8 mouse cellular contexts compared by ENCODE assay signal in genomic region chr1:185363526-185364182, GRCm38 (mm10). TPM values are rescaled to one million over a fixed set of nuclear protein-coding genes. Genes with fewer than 3 reads are reported as not detected.
DNase-seq lines count a peak whose midpoint lies in the region; ATAC-seq and TF ChIP-seq lines count a peak whose summit lies in the region.

No protein-coding gene starts in this region.

- no peak for TF ChIP-seq POLR2A in lung, adult 2 months (IDR thresholded peaks at IDR 0.05; ENCODE audit: borderline replicate concordance, extremely low read depth, low read depth, low read length)

- H3K4me1 ChIP-seq in forebrain, embryonic 15.5 days, result peaks cover 28% of the 10 kb centered on the region
- peaks cover 4% of the 10 kb centered on the region; the same call in 1 of the 2 replicates for H3K4me1 ChIP-seq in lung, adult 2 months (ENCODE audit: control insufficient read depth, insufficient read depth, low read length)
- peaks cover 34% of the 10 kb centered on the region for H3K4me1 ChIP-seq in neural tube, embryonic 15.5 days

- WGBS in forebrain, embryonic 15.5 days, result 4% methylated on average over 22 of the region's 22 CpGs
- 1% methylated on average over 22 of the region's 22 CpGs for WGBS in large intestine, adult 2 months
- WGBS in lung, adult 2 months, result under 1% methylated on average over 22 of the region's 22 CpGs
- 5% methylated on average over 22 of the region's 22 CpGs for WGBS in neural tube, embryonic 15.5 days

- peak; percentile 39; the same call in 1 of the 2 replicates for ATAC-seq in forebrain, embryonic 15.5 days (replicated peaks)
- peak; percentile 60 for ATAC-seq in neural tube, embryonic 15.5 days (ENCODE audit: low FRiP score)

- peak overlapping the region; percentile 93 for H3K27ac ChIP-seq in forebrain, embryonic 15.5 days (replicated peaks)
- peak overlapping the region; percentile 94 for H3K27ac ChIP-seq in neural tube, embryonic 15.5 days (replicated peaks)

- peak overlapping the region; percentile 79 for H3K9ac ChIP-seq in forebrain, embryonic 15.5 days (replicated peaks)
- peak overlapping the region; percentile 87 for H3K9ac ChIP-seq in neural tube, embryonic 15.5 days (replicated peaks)

- no peak for TF ChIP-seq CTCF in lung, adult 2 months (IDR thresholded peaks at IDR 0.05; ENCODE audit: insufficient read depth, low read length)

- peak overlapping the region; percentile 65 for H3K4me2 ChIP-seq in forebrain, embryonic 15.5 days (replicated peaks)
- H3K4me2 ChIP-seq in neural tube, embryonic 15.5 days, result peak overlapping the region; percentile 78

- H3K4me3 ChIP-seq in forebrain, embryonic 15.5 days, result peak overlapping the region; percentile 85
- H3K4me3 ChIP-seq in lung, adult 2 months (replicated peaks; ENCODE audit: extremely low read depth, low read depth, low read length), result peak overlapping the region; percentile 70
- H3K4me3 ChIP-seq in neural tube, embryonic 15.5 days (replicated peaks), result peak overlapping the region; percentile 97

- H3K27me3 ChIP-seq in forebrain, embryonic 15.5 days, result no peaks in the 10 kb centered on the region
- no peaks in the 10 kb centered on the region for H3K27me3 ChIP-seq in neural tube, embryonic 15.5 days (replicated peaks)

- H3K36me3 ChIP-seq in forebrain, embryonic 15.5 days, result peaks cover 4% of the 10 kb centered on the region; the same call in 1 of the 2 replicates
- H3K36me3 ChIP-seq in neural tube, embryonic 15.5 days, result no peaks in the 10 kb centered on the region; the same call in 1 of the 2 replicates

- peak; percentile 42 for DNase-seq in right cerebral cortex, adult 18-20 months
- DNase-seq in right cerebral cortex, postnatal 25 days, result no peak
- peak; percentile 43 to 44 for DNase-seq in cerebellum, adult 18-20 months
- DNase-seq in heart, postnatal 36 days, result peak; percentile 32 to 36
- DNase-seq in large intestine, adult 2 months (ENCODE audit: low read depth, low spot score), result peak; percentile 25
- no peak for DNase-seq in lung, adult 2 months

- intact Hi-C loops in heart, postnatal 36 days (cut with DNase I), result loop anchor here (2.0 kb wide), 1 partner anchor 35 kb away; the partner anchor contains the start of gene Iars2

- no peaks in the 10 kb centered on the region for H3K9me3 ChIP-seq in forebrain, embryonic 15.5 days
- H3K9me3 ChIP-seq in neural tube, embryonic 15.5 days (replicated peaks), result no peaks in the 10 kb centered on the region

RNA-seq across cellular contexts. Expression of gene Eprs, which starts 0.8 kb away (rescaled TPM):
- 144 and 150 TPM in 2 replicates for polyA plus RNA-seq in forebrain, embryonic 15.5 days (2015; fragmentation: Nextera tagmentation; extraction: Ambion mirVana)
- 10 to 100 TPM; 78.7 to 85.3 TPM for total RNA-seq in heart, postnatal 36 days (2021)
- 8.6 and 10.3 TPM in 2 replicates for polyA plus RNA-seq in large intestine, adult 2 months (2012; rRNA removed)
- 6.1 and 10.7 TPM in 2 replicates for polyA plus RNA-seq in lung, adult 2 months (2012; rRNA removed)
- 134 and 138 TPM in 2 replicates for polyA plus RNA-seq in neural tube, embryonic 15.5 days (2015; fragmentation: Nextera tagmentation; extraction: Ambion mirVana)

RNA-seq across cellular contexts. Expression of gene Bpnt1, which starts 31.7 kb away (rescaled TPM):
- 34.5 and 40.9 TPM in 2 replicates for polyA plus RNA-seq in forebrain, embryonic 15.5 days (2015; fragmentation: Nextera tagmentation; extraction: Ambion mirVana)
- total RNA-seq in heart, postnatal 36 days (2021), result 10 to 100 TPM; 23.4 to 27.0 TPM
- polyA plus RNA-seq in large intestine, adult 2 months (2012; rRNA removed), result 131 and 387 TPM in 2 replicates
- 40.4 and 45.1 TPM in 2 replicates for polyA plus RNA-seq in lung, adult 2 months (2012; rRNA removed)
- polyA plus RNA-seq in neural tube, embryonic 15.5 days (2015; fragmentation: Nextera tagmentation; extraction: Ambion mirVana), result 68.6 and 70.4 TPM in 2 replicates

RNA-seq across cellular contexts. Expression of gene Iars2, which starts 34.5 kb away (rescaled TPM):
- 19.2 and 19.9 TPM in 2 replicates for polyA plus RNA-seq in forebrain, embryonic 15.5 days (2015; fragmentation: Nextera tagmentation; extraction: Ambion mirVana)
- 10 to 100 TPM; 81.2 to 83.4 TPM for total RNA-seq in heart, postnatal 36 days (2021)
- 19.5 and 22.2 TPM in 2 replicates for polyA plus RNA-seq in large intestine, adult 2 months (2012; rRNA removed)
- 21.6 and 24.0 TPM in 2 replicates for polyA plus RNA-seq in lung, adult 2 months (2012; rRNA removed)
- 18.5 and 19.7 TPM in 2 replicates for polyA plus RNA-seq in neural tube, embryonic 15.5 days (2015; fragmentation: Nextera tagmentation; extraction: Ambion mirVana)

Comparison
In these comparisons a context has a peak if more than half of its experiments do, and no peak if none do; other contexts are left out.
1. DNase-seq: peak in right cerebral cortex, adult 18-20 months (single experiment), cerebellum, adult 18-20 months (2 of 2), heart, postnatal 36 days (2 of 2) and large intestine, adult 2 months (single experiment); none in right cerebral cortex, postnatal 25 days (single experiment) and lung, adult 2 months (single experiment).
2. RNA of gene Eprs, which starts 0.8 kb away (polyA plus RNA-seq): 144 to 150 TPM in forebrain, embryonic 15.5 days and 134 to 138 TPM in neural tube, embryonic 15.5 days; 6.1 to 10.7 TPM in lung, adult 2 months and 8.6 to 10.3 TPM in large intestine, adult 2 months; every median in the first group is over 10 times any median in the second.
3. Peak in every context shown above with its lines, with median percentiles within 50 percentile points of each other: H3K4me3 ChIP-seq.